Mouse (Mus musculus) testis, adult 2 months (tissue): ENCODE data around the gene Rptor. TPM values are rescaled to one million over a fixed set of nuclear protein-coding genes. Genes with fewer than 3 reads are reported as not detected.
A peak's percentile ranks its signal among the peaks of the same experiment; 100 is the strongest.

Experiments used
- H3K27ac ChIP-seq: fragments of 200-500 bp; 2 replicates; pipeline ENCODE4 v1.5.1; 2012; ENCODE audit warnings: low read depth, low read length; ENCODE audit not compliant: control insufficient read depth, insufficient read depth
- H3K27me3 ChIP-seq: fragments of 200-500 bp; 2 replicates; pipeline ENCODE4 v1.6.1; 2012; ENCODE audit warnings: mild to moderate bottlenecking, low read length, moderate library complexity; ENCODE audit not compliant: control insufficient read depth, insufficient read depth
- H3K36me3 ChIP-seq: fragments of 200-500 bp; 2 replicates; pipeline ENCODE4 v1.6.1; 2012; ENCODE audit warnings: mild to moderate bottlenecking, low read length; ENCODE audit not compliant: control insufficient read depth, insufficient read depth
- H3K4me1 ChIP-seq: fragments of 200-500 bp; 2 replicates; pipeline ENCODE4 v1.6.1; 2012; ENCODE audit warnings: low read length; ENCODE audit not compliant: control insufficient read depth, insufficient read depth
- H3K4me3 ChIP-seq: fragments of 200-500 bp; 2 replicates; pipeline ENCODE4 v1.5.1; 2012; ENCODE audit warnings: low read depth, mild to moderate bottlenecking, low read length, moderate library complexity, mixed read lengths; ENCODE audit not compliant: control insufficient read depth
- CTCF ChIP-seq: fragments of 200-500 bp; IDR thresholded peaks from 2 replicates; pipeline ENCODE4 v1.5.1; 2012; ENCODE audit warnings: low read depth, mild to moderate bottlenecking, inconsistent platforms, low read length, moderate library complexity; ENCODE audit not compliant: control insufficient read depth, insufficient read depth, insufficient replicate concordance
- POLR2A ChIP-seq: fragments of 200-500 bp; IDR thresholded peaks from 2 replicates; pipeline ENCODE4 v1.6.1; 2012; ENCODE audit warnings: low read depth, mild to moderate bottlenecking, inconsistent platforms, low read length, moderate library complexity; ENCODE audit not compliant: control insufficient read depth
- polyA plus RNA-seq: library from polyadenylated mRNA; depleted of rRNA; stranded (reverse); fragments of >200 nt; gene quantifications from 2 replicates; pipeline ENCODE4 v1.2.3, GENCODE M21; 2012

The Rptor gene
- polyA plus RNA-seq, 1 experiment, result 25.4 TPM

- Histone ChIP-seq H3K27ac (no peak overlapping the region), H3K27me3 (no peaks in the 10 kb centered on the region), H3K36me3 (no peaks in the 10 kb centered on the region), H3K4me1 (peaks cover 2% of the 10 kb centered on the region; the same call in 1 of the 2 replicates), H3K4me3 (no peak overlapping the region)
- no peak for TF ChIP-seq CTCF
- no peak for TF ChIP-seq POLR2A
Measured at GRCm38 (mm10) chr11:119624955-119625354, 22.2 kb downstream of the Rptor start.

DNA sequence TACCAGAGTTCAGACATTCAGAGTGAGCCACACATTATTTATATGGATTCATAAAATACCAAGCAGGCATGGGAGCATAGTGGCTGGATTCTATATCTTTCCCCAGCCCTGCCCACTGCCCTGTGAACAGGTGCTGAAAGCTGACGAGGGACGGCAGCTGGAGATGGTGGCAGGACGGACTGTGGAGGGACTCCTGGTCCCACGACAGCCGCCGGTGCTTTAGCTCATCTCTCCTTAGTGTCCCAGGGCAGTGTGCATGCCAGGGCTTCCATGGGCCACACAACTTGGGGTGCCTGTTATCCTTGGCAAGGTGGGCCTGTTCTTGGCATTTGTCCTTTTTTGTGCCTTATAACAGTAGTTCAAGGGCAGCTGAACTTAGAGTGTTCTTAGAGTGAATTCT is 22.8 kb downstream of the Rptor start:
- Histone ChIP-seq H3K27me3 (no peaks in the 10 kb centered on the region), H3K36me3 (no peaks in the 10 kb centered on the region), H3K4me1 (peaks cover 2% of the 10 kb centered on the region; the same call in 1 of the 2 replicates), H3K27ac (no peak overlapping the region), H3K4me3 (no peak overlapping the region)
- TF ChIP-seq POLR2A, result no peak
- no peak for TF ChIP-seq CTCF

GRCm38 (mm10) chr11:119625943-119626342 is 23.2 kb downstream of the Rptor start:
- Histone ChIP-seq H3K27ac (no peak overlapping the region), H3K4me3 (no peak overlapping the region), H3K4me1 (peaks cover 2% of the 10 kb centered on the region; the same call in 1 of the 2 replicates), H3K36me3 (no peaks in the 10 kb centered on the region), H3K27me3 (no peaks in the 10 kb centered on the region)
- TF ChIP-seq CTCF, result no peak
- no peak for TF ChIP-seq POLR2A

DNA sequence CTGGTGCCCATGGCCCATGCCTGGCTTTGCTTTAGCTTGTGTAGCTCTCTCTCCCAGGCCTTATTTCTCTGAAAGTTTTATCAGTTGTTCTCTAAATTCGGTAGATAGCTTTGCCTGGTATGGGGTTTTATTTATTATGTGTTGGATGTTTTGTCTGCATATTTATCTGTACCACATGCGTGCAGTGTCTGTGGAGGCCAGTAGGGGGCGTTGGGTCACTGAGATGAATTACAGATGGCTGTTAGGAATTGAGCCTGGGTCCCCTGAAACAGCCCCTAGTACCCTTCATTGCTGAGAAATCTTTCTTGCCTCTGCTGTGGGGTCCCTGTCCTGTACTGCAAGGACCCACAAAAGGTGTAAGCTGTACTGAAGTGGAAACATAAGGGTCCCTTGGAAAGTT is 24.5 kb downstream of the Rptor start:
- TF ChIP-seq POLR2A (no peak), CTCF (peak; percentile 47; the same call in 1 of the 2 replicates)
- H3K4me3 ChIP-seq, result no peak overlapping the region

DNA sequence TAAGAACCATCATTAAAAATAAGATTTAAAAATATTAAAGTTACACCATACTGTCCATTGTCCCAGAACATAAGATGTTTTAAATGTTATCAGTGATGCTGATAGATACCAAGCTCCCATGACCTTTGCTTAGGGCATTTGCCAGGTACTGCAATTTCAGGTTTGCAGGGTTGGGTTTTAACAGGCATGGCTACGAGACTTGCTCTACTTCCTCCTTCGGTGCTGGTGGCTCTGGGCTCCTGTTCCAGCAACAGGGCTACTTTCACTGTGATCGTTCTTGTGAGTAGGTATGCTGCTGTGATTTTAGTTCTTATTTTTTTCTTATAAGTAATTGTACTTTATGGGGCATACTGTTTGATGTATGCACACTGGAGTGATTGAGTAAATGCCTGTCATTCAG is 26.4 kb downstream of the Rptor start:
- H3K36me3 ChIP-seq, result no peaks in the 10 kb centered on the region
- H3K4me1 ChIP-seq, result peaks cover 2% of the 10 kb centered on the region; the same call in 1 of the 2 replicates
- TF ChIP-seq CTCF, result no peak
- TF ChIP-seq POLR2A, result no peak
- H3K27ac ChIP-seq, result no peak overlapping the region
- H3K4me3 ChIP-seq, result no peak overlapping the region
- H3K27me3 ChIP-seq, result no peaks in the 10 kb centered on the region

More for the DNA sequence above, 24.5 kb downstream of the Rptor start:
- Histone ChIP-seq H3K4me1 (peaks cover 2% of the 10 kb centered on the region; the same call in 1 of the 2 replicates), H3K27ac (no peak overlapping the region), H3K36me3 (no peaks in the 10 kb centered on the region), H3K27me3 (no peaks in the 10 kb centered on the region)

GRCm38 (mm10) chr11:119630329-119630728 is 27.6 kb downstream of the Rptor start:
- TF ChIP-seq CTCF (no peak), POLR2A (no peak)
- Histone ChIP-seq H3K27ac (no peak overlapping the region), H3K27me3 (no peaks in the 10 kb centered on the region), H3K4me1 (peaks cover 2% of the 10 kb centered on the region; the same call in 1 of the 2 replicates), H3K36me3 (no peaks in the 10 kb centered on the region), H3K4me3 (no peak overlapping the region)

- no peaks in the 10 kb centered on the region for H3K27me3 ChIP-seq
- no peak overlapping the region for H3K27ac ChIP-seq
- H3K4me1 ChIP-seq, result no peaks in the 10 kb centered on the region
- no peaks in the 10 kb centered on the region for H3K36me3 ChIP-seq
- TF ChIP-seq POLR2A (no peak), CTCF (no peak)
- H3K4me3 ChIP-seq, result no peak overlapping the region
Measured at GRCm38 (mm10) chr11:119631222-119631870, 28.6 kb downstream of the Rptor start.

DNA sequence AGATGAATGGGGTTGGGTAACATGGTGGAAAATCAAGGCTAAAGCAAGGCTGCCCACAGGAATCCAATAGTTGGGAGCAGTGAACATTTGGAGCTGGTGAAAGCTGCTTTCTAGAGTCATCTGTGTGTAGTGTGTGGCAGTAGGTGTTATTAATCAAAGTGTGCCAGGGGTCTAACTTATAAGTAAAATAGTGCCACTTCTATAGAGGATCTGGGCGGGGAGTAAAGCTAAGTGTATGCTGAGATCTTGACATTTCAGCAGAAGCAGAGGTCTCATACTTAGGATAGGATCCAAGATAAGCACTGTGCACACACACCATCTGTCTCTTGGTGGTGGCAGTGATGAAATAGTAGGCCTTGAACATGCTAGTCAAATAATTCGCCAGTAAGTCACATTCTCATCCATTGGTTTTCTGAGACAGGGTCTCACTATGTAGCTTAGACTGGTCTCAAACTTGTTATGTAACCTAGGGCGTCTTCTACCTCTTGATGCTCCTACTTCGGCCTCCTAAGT is 33.7 kb downstream of the Rptor start:
- Histone ChIP-seq H3K4me3 (no peak overlapping the region), H3K27me3 (no peaks in the 10 kb centered on the region), H3K4me1 (no peaks in the 10 kb centered on the region; the same call in 1 of the 2 replicates), H3K36me3 (no peaks in the 10 kb centered on the region), H3K27ac (no peak overlapping the region)
- TF ChIP-seq CTCF (no peak), POLR2A (no peak)
